Mouse (Mus musculus): ENCODE data around the gene Sdk1. TPM values are rescaled to one million over a fixed set of nuclear protein-coding genes. Genes with fewer than 3 reads are reported as not detected.

Sdk1 gene
- polyA plus RNA-seq, 1 experiment = 0.71 TPM

GRCm38 (mm10) chr5:141698406-141698805, 457.1 kb downstream of the Sdk1 start:
- DNase-seq (ENCODE audit: low read depth, low spot score) = no peak
- WGBS = 74% methylated on average over 3 of the region's 3 CpGs

- no peak for DNase-seq (ENCODE audit: low read depth, low spot score)
- WGBS = 84% methylated on average over 3 of the region's 3 CpGs
These were observed 479.5 kb downstream of the Sdk1 start for GRCm38 (mm10) chr5:141720751-141721150.

- WGBS = 61% methylated on average over 2 of the region's 2 CpGs
- DNase-seq (ENCODE audit: low read depth, low spot score) = no peak
These were observed 486.7 kb downstream of the Sdk1 start for GRCm38 (mm10) chr5:141727968-141728367.

DNA sequence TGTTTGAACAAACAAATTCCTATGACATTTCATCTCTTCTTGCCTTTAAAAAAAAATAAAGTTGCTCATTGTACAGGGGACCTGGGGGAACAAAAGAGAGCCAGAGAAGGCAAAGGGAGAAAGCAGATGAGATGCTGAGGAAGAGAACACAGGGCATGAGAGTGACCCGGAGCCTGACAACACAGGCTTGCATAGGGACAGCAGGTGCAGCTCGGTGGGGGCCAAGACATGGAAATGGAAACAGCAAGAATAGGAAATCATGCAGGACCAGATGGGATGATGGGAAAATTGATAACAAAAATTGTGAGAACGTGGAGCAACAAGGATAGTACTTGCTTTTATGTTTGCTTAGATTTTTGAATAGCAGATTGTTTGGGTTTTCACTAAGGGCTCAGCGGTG, 488.7 kb downstream of the Sdk1 start:
- WGBS = 52% methylated on average over 4 of the region's 4 CpGs
- DNase-seq (ENCODE audit: low read depth, low spot score) = no peak

- WGBS = 64% methylated on average over 5 of the region's 5 CpGs
- no peak for DNase-seq (ENCODE audit: low read depth, low spot score)
These were observed 497.4 kb downstream of the Sdk1 start for GRCm38 (mm10) chr5:141738725-141739124.

GRCm38 (mm10) chr5:141748793-141749192, 507.5 kb downstream of the Sdk1 start:
- WGBS = 64% methylated on average over 4 of the region's 4 CpGs
- DNase-seq (ENCODE audit: low read depth, low spot score) = no peak

DNA sequence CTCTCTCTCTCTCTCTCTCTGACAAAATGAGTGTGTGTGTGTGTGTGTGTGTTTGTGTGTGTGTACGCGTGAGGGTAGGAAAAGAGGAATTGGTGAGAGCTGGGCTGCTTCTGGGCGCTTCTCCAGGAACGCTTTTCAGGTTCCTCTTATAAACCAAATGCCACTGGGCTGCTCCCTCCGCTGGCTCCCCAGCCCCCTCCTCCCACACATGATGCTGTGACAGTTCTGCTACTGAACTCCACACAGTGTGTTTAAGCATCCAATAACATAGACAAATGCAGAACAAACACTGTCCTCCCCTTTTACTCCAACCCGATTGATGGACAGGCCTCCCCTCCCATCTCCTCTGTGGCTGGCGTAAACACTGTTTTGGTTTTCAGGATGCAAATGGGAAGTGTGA, 513.0 kb downstream of the Sdk1 start:
- WGBS = 47% methylated on average over 7 of the region's 7 CpGs

DNA sequence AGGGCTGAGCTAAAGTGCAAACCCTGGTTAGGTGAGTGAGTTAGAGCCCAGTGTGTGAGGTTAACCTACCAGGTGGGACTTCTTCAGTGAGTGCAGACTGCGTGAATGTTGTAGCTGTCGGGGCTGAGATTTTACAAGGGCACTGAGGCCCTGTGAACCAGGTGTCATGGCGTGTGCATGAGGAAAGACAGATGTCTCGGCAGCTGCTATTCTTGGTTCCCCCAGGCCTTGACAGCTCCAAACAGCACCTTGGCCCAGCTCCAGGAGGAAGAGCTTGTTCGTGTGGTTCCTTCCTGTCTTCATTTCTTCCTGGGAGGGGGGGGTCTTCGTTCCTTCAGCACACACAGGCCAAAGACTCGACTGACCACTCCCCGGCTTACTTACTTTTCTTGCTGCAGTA, 517.6 kb downstream of the Sdk1 start:
- 24% methylated on average over 8 of the region's 8 CpGs for WGBS
- DNase-seq (ENCODE audit: low read depth, low spot score) = no peak

More for the DNA sequence above, 513.0 kb downstream of the Sdk1 start:
- DNase-seq (ENCODE audit: low read depth, low spot score) = no peak

GRCm38 (mm10) chr5:141764111-141764510, 522.8 kb downstream of the Sdk1 start:
- WGBS = 34% methylated on average over 6 of the region's 6 CpGs
- DNase-seq (ENCODE audit: low read depth, low spot score) = no peak

GRCm38 (mm10) chr5:141768761-141769515, 527.6 kb downstream of the Sdk1 start:
- no peak for DNase-seq (ENCODE audit: low read depth, low spot score)
- 29% methylated on average over 10 of the region's 10 CpGs for WGBS

DNA sequence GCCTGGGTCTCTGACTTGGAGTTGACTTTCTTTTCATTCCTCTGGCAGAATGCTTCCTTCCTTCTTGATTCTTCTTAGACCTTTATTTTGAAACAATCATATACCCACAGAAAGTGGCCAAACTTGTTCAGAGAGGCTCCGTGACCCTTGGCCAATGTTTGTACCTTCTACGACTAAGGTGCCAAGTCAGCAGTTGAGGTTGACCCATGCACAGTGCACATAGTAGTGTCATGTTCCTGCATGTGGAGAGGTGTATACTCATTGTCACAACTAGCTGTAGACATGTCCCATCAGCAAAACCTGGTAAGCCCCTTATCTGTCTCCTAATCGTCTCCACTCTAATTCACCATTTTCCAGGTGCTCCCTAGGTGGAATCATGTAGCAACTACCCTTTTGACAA, 530.2 kb downstream of the Sdk1 start:
- no peak for DNase-seq (ENCODE audit: low read depth, low spot score)
- WGBS = 55% methylated on average over 3 of the region's 3 CpGs

GRCm38 (mm10) chr5:141778231-141778630, 536.9 kb downstream of the Sdk1 start:
- WGBS = 81% methylated on average over 4 of the region's 4 CpGs
- no peak for DNase-seq (ENCODE audit: low read depth, low spot score)

- no peak for DNase-seq (ENCODE audit: low read depth, low spot score)
- WGBS = 69% methylated on average over 2 of the region's 2 CpGs
These were observed 539.9 kb downstream of the Sdk1 start for GRCm38 (mm10) chr5:141781142-141781541.

DNA sequence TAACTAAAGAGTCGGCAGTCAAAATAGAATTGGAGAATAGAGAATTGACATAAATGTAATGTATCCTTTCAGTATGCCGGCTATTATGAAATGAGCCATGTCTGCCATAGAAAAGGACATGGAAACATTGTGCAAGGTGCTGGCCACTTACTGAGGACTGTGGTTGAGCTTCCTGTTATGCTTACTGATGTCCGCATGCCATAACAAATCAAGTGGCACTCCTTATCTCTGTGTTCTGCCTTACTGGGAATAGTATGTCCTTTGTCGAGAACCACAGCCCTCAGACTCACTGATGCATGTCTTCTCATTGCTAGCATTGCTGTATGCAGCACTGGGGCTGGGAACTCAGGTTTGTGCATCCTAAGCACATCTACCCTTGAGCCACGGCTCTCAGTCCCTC, 541.0 kb downstream of the Sdk1 start:
- DNase-seq (ENCODE audit: low read depth, low spot score) = no peak
- WGBS = 89% methylated on average over 5 of the region's 5 CpGs

- WGBS = 75% methylated on average over 7 of the region's 7 CpGs
- DNase-seq (ENCODE audit: low read depth, low spot score) = no peak
These were observed 542.2 kb downstream of the Sdk1 start for GRCm38 (mm10) chr5:141783516-141783915.

GRCm38 (mm10) chr5:141793926-141794325, 552.6 kb downstream of the Sdk1 start:
- no peak for DNase-seq (ENCODE audit: low read depth, low spot score)
- WGBS = 86% methylated on average over 4 of the region's 4 CpGs

GRCm38 (mm10) chr5:141823823-141824330, 582.6 kb downstream of the Sdk1 start:
- 37% methylated on average over 10 of the region's 10 CpGs for WGBS
- no peak for DNase-seq (ENCODE audit: low read depth, low spot score)

DNA sequence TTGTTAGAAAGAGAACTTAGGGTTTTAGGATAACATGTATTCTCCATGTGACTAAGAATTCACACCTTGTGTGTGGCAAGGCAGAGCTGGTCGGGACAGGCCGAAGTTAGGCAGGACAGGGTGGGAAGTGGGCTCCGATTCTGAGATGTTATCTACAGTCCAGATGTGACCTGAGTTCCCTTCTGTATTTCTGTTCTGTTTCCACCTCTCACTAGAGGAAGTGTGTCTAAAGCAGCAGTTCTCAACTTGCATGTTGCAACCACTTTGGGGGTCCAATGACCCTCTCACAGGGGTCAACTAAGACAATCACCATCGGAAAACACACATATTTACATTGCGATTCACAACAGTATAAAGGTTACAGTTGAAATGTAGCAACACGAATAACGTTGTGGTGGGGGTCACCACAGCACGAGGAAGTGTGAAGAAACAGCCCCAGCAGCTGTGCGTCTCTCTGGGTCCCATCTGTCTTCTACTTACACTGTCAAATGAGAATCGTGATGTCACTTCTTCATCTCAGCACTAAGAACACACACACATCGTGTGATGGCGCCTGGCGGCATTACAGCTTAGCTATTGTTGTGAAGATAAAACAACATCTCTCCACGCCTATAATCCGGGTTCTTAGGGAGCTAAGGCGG, 583.6 kb downstream of the Sdk1 start:
- DNase-seq (ENCODE audit: low read depth, low spot score) = no peak
- WGBS = 71% methylated on average over 16 of the region's 16 CpGs

GRCm38 (mm10) chr5:141835566-141835965, 594.3 kb downstream of the Sdk1 start:
- no peak for DNase-seq (ENCODE audit: low read depth, low spot score)
- WGBS = 83% methylated on average over 6 of the region's 6 CpGs

DNA sequence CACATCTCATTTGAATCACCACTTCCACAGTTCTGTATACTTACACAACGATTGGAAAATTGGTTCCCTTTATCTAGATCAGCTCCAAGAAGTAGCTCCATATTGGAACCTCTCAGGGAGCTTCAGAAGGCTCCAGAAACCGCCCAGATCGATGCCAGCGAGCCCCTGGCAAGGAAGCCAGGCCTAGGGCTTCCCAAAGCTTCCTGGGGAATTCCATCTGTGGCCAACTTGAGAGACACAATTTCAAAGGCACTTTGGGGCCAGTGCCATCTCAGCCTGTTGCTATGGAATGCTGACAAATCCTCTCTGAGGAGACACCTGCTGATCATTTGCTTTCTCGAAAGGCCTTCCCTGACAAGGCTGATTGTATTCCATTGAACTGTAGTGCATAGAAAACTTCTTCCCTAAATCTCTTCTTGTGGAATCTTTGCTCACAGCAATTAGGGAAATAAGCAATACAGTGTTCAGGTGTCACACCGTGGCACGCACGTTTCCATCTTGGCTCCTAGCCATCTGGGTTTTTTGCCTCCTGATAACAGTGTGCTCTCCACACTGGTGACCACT, 595.7 kb downstream of the Sdk1 start:
- WGBS = 48% methylated on average over 8 of the region's 8 CpGs
- DNase-seq (ENCODE audit: low read depth, low spot score) = no peak

- WGBS = 20% methylated on average over 4 of the region's 4 CpGs
- no peak for DNase-seq (ENCODE audit: low read depth, low spot score)
These were observed 603.4 kb downstream of the Sdk1 start for GRCm38 (mm10) chr5:141844701-141845100.

Measured in large intestine, adult 2 months (tissue).